Mouse (Mus musculus): Measurements from ENCODE around the gene Rnf207.

Rnf207 gene

GRCm38 (mm10) chr4:152328691-152329090, 9.9 kb upstream of the Rnf207 start:
- DNase-seq (ENCODE audit: low spot score) = no peak

- DNase-seq (ENCODE audit: low spot score) = no peak
Observed at GRCm38 (mm10) chr4:152326543-152326942, 7.8 kb upstream of the Rnf207 start.

GRCm38 (mm10) chr4:152325574-152326411, 7.0 kb upstream of the Rnf207 start, which contains the start of gene Rpl22:
Rpl22 (plus strand) TSS chr4:152325742.
- peak; percentile 74 for DNase-seq (ENCODE audit: low spot score)

GRCm38 (mm10) chr4:152324641-152325562, 6.1 kb upstream of the Rnf207 start:
- no peak for DNase-seq (ENCODE audit: low spot score)

- DNase-seq (ENCODE audit: low spot score) = no peak
Observed at GRCm38 (mm10) chr4:152321464-152321863, 2.7 kb upstream of the Rnf207 start.

GRCm38 (mm10) chr4:152317631-152318033, 1.2 kb downstream of the Rnf207 start:
- DNase-seq (ENCODE audit: low spot score) = no peak

- no peak for DNase-seq (ENCODE audit: low spot score)
Observed at GRCm38 (mm10) chr4:152315498-152316213, 3.1 kb downstream of the Rnf207 start.

GRCm38 (mm10) chr4:152313934-152314333, 4.9 kb downstream of the Rnf207 start:
- DNase-seq (ENCODE audit: low spot score) = no peak

GRCm38 (mm10) chr4:152313211-152313632, 5.6 kb downstream of the Rnf207 start:
- no peak for DNase-seq (ENCODE audit: low spot score)

GRCm38 (mm10) chr4:152312186-152312585, 6.6 kb downstream of the Rnf207 start:
- no peak for DNase-seq (ENCODE audit: low spot score)

GRCm38 (mm10) chr4:152307542-152307941, 11.3 kb downstream of the Rnf207 start:
- no peak for DNase-seq (ENCODE audit: low spot score)

- no peak for DNase-seq (ENCODE audit: low spot score)
Observed at GRCm38 (mm10) chr4:152305991-152306390, 12.8 kb downstream of the Rnf207 start.

GRCm38 (mm10) chr4:152304685-152305084, 14.1 kb downstream of the Rnf207 start:
- no peak for DNase-seq (ENCODE audit: low spot score)

- DNase-seq (ENCODE audit: low spot score) = no peak
Observed at GRCm38 (mm10) chr4:152303172-152303571, 15.6 kb downstream of the Rnf207 start.

GRCm38 (mm10) chr4:152302012-152302411, 16.8 kb downstream of the Rnf207 start:
- no peak for DNase-seq (ENCODE audit: low spot score)

- no peak for DNase-seq (ENCODE audit: low spot score)
Observed at GRCm38 (mm10) chr4:152300375-152300774, 18.4 kb downstream of the Rnf207 start.

- no peak for DNase-seq (ENCODE audit: low spot score)
Observed at GRCm38 (mm10) chr4:152298836-152299235, 20.0 kb downstream of the Rnf207 start.

- DNase-seq (ENCODE audit: low spot score) = peak; percentile 99
Observed at GRCm38 (mm10) chr4:152296874-152297861, 21.6 kb downstream of the Rnf207 start, which contains the start of gene Icmt. Icmt (plus strand) TSS chr4:152297227.

GRCm38 (mm10) chr4:152296371-152296770, 22.4 kb downstream of the Rnf207 start:
- no peak for DNase-seq (ENCODE audit: low spot score)

GRCm38 (mm10) chr4:152295916-152296315, 22.9 kb downstream of the Rnf207 start:
- DNase-seq (ENCODE audit: low spot score) = no peak

Measured in ovary, postnatal 10 days (tissue).